Mouse (Mus musculus) testis, adult 2 months (tissue): ENCODE measurements around the gene Ivns1abp.
"Not testable (repeated sequence)": the region's sequence is repeated elsewhere in the genome, so short reads cannot be mapped to it uniquely, and the experiment has no call there.

Source experiments
- CTCF ChIP-seq: fragments of 200-500 bp; IDR thresholded peaks from 2 replicates; pipeline ENCODE4 v1.5.1; 2012; ENCODE audit warnings: low read depth, mild to moderate bottlenecking, inconsistent platforms, low read length, moderate library complexity; ENCODE audit not compliant: control insufficient read depth, insufficient read depth, insufficient replicate concordance
- POLR2A ChIP-seq: fragments of 200-500 bp; IDR thresholded peaks from 2 replicates; pipeline ENCODE4 v1.6.1; 2012; ENCODE audit warnings: low read depth, mild to moderate bottlenecking, inconsistent platforms, low read length, moderate library complexity; ENCODE audit not compliant: control insufficient read depth

- not testable (repeated sequence) for TF ChIP-seq CTCF, POLR2A
Observed at GRCm38 (mm10) chr1:151348293-151348692, 4.0 kb downstream of the Ivns1abp start.
